Mouse (Mus musculus): Measurements from ENCODE around the gene Mterf4. TPM values are rescaled to one million over a fixed set of nuclear protein-coding genes. Genes with fewer than 3 reads are reported as not detected.

Gene Mterf4
- 22.2 and 23.7 TPM in 2 replicates for polyA plus RNA-seq (2014; fragmentation: Nextera tagmentation; extraction: Ambion mirVana)

- H3K36me3 ChIP-seq (ENCODE audit: control insufficient read depth, insufficient read depth, low read length), result peaks cover 11% of the 10 kb centered on the region; the same call in 1 of the 2 replicates
- peak within 1 kb of the TSS; percentile 93 for H3K9ac ChIP-seq (ENCODE audit: low read depth, low read length)
- H3K4me2 ChIP-seq, result peak within 1 kb of the TSS; percentile 84
- no peaks in the 10 kb centered on the region for H3K27me3 ChIP-seq (ENCODE audit: control insufficient read depth, insufficient read depth, low read length)
- no peaks in the 10 kb centered on the region for H3K9me3 ChIP-seq (replicated peaks; ENCODE audit: control insufficient read depth, low read length)
- 7% methylated on average over 36 of the region's 36 CpGs for WGBS (ENCODE audit: insufficient replicate concordance)
- H3K27ac ChIP-seq (ENCODE audit: low read depth, low read length), result no peak within 1 kb of the TSS; the same call in 1 of the 2 replicates
- no peaks in the 10 kb centered on the region; the same call in 1 of the 2 replicates for H3K4me1 ChIP-seq (ENCODE audit: control insufficient read depth, insufficient read depth, low read length)
- ATAC-seq (replicated peaks; ENCODE audit: insufficient number of reproducible peaks, low FRiP score, low TSS enrichment), result peak; percentile 68
- H3K4me3 ChIP-seq (ENCODE audit: low read depth, low read length), result peak within 1 kb of the TSS; percentile 91
Measured at GRCm38 (mm10) chr1:93305581-93306337, at the start of gene Mterf4. TSS of gene Mterf4 (minus strand) at chr1:93305915.

GRCm38 (mm10) chr1:93352724-93353123 lies 47.0 kb upstream of the Mterf4 start:
- Histone ChIP-seq H3K4me2 (no peak overlapping the region), H3K9ac (ENCODE audit: low read depth, low read length) (no peak overlapping the region), H3K9me3 (replicated peaks; ENCODE audit: control insufficient read depth, low read length) (no peaks in the 10 kb centered on the region), H3K27me3 (ENCODE audit: control insufficient read depth, insufficient read depth, low read length) (no peaks in the 10 kb centered on the region), H3K27ac (ENCODE audit: low read depth, low read length) (no peak overlapping the region), H3K36me3 (ENCODE audit: control insufficient read depth, insufficient read depth, low read length) (peaks cover 36% of the 10 kb centered on the region), H3K4me3 (ENCODE audit: low read depth, low read length) (no peak overlapping the region), H3K4me1 (ENCODE audit: control insufficient read depth, insufficient read depth, low read length) (no peaks in the 10 kb centered on the region)
- 93% methylated on average over 2 of the region's 2 CpGs for WGBS (ENCODE audit: insufficient replicate concordance)
- no peak for ATAC-seq (replicated peaks; ENCODE audit: insufficient number of reproducible peaks, low FRiP score, low TSS enrichment)

GRCm38 (mm10) chr1:93349701-93350100 lies 44.0 kb upstream of the Mterf4 start:
- peaks cover 30% of the 10 kb centered on the region for H3K36me3 ChIP-seq (ENCODE audit: control insufficient read depth, insufficient read depth, low read length)
- 54% methylated on average over 4 of the region's 4 CpGs for WGBS (ENCODE audit: insufficient replicate concordance)
- H3K9ac ChIP-seq (ENCODE audit: low read depth, low read length), result no peak overlapping the region
- ATAC-seq (replicated peaks; ENCODE audit: insufficient number of reproducible peaks, low FRiP score, low TSS enrichment), result no peak
- no peaks in the 10 kb centered on the region for H3K27me3 ChIP-seq (ENCODE audit: control insufficient read depth, insufficient read depth, low read length)
- H3K4me1 ChIP-seq (ENCODE audit: control insufficient read depth, insufficient read depth, low read length), result no peaks in the 10 kb centered on the region
- no peak overlapping the region for H3K27ac ChIP-seq (ENCODE audit: low read depth, low read length)
- no peak overlapping the region for H3K4me3 ChIP-seq (ENCODE audit: low read depth, low read length)
- no peaks in the 10 kb centered on the region for H3K9me3 ChIP-seq (replicated peaks; ENCODE audit: control insufficient read depth, low read length)
- H3K4me2 ChIP-seq, result no peak overlapping the region

- no peaks in the 10 kb centered on the region for H3K27me3 ChIP-seq (ENCODE audit: control insufficient read depth, insufficient read depth, low read length)
- H3K9me3 ChIP-seq (replicated peaks; ENCODE audit: control insufficient read depth, low read length), result no peaks in the 10 kb centered on the region
- no peak overlapping the region for H3K4me3 ChIP-seq (ENCODE audit: low read depth, low read length)
- H3K36me3 ChIP-seq (ENCODE audit: control insufficient read depth, insufficient read depth, low read length), result peaks cover 11% of the 10 kb centered on the region
- no peak for ATAC-seq (replicated peaks; ENCODE audit: insufficient number of reproducible peaks, low FRiP score, low TSS enrichment)
- no peak overlapping the region for H3K9ac ChIP-seq (ENCODE audit: low read depth, low read length)
- H3K4me1 ChIP-seq (ENCODE audit: control insufficient read depth, insufficient read depth, low read length), result peaks cover 5% of the 10 kb centered on the region
- WGBS (ENCODE audit: insufficient replicate concordance), result 91% methylated on average over 5 of the region's 5 CpGs
- no peak overlapping the region for H3K4me2 ChIP-seq
- no peak overlapping the region for H3K27ac ChIP-seq (ENCODE audit: low read depth, low read length)
Measured at GRCm38 (mm10) chr1:93347176-93347575, 41.5 kb upstream of the Mterf4 start.

GRCm38 (mm10) chr1:93343504-93344047 lies 37.9 kb upstream of the Mterf4 start:
- no peaks in the 10 kb centered on the region for H3K9me3 ChIP-seq (replicated peaks; ENCODE audit: control insufficient read depth, low read length)
- peak overlapping the region; percentile 85 for H3K9ac ChIP-seq (ENCODE audit: low read depth, low read length)
- no peak overlapping the region for H3K27ac ChIP-seq (ENCODE audit: low read depth, low read length)
- WGBS (ENCODE audit: insufficient replicate concordance), result under 1% methylated on average over 39 of the region's 39 CpGs
- peak; percentile 93 for ATAC-seq (replicated peaks; ENCODE audit: insufficient number of reproducible peaks, low FRiP score, low TSS enrichment)
- H3K36me3 ChIP-seq (ENCODE audit: control insufficient read depth, insufficient read depth, low read length), result no peaks in the 10 kb centered on the region
- no peaks in the 10 kb centered on the region for H3K27me3 ChIP-seq (ENCODE audit: control insufficient read depth, insufficient read depth, low read length)
- H3K4me1 ChIP-seq (ENCODE audit: control insufficient read depth, insufficient read depth, low read length), result peaks cover 5% of the 10 kb centered on the region
- H3K4me3 ChIP-seq (ENCODE audit: low read depth, low read length), result peak overlapping the region; percentile 87
- peak overlapping the region; percentile 84 for H3K4me2 ChIP-seq

GRCm38 (mm10) chr1:93342648-93343503 lies 37.2 kb upstream of the Mterf4 start, which contains the start of the genes Ppp1r7 and Pask:
TSS of gene Ppp1r7 (plus strand) at chr1:93342854.
TSS of gene Pask (minus strand) at chr1:93343482.
- Histone ChIP-seq H3K4me3 (ENCODE audit: low read depth, low read length) (peak within 1 kb of the TSS; percentile 87), H3K4me1 (ENCODE audit: control insufficient read depth, insufficient read depth, low read length) (peaks cover 5% of the 10 kb centered on the region), H3K9ac (ENCODE audit: low read depth, low read length) (peak within 1 kb of the TSS; percentile 85), H3K4me2 (peak within 1 kb of the TSS; percentile 84), H3K27me3 (ENCODE audit: control insufficient read depth, insufficient read depth, low read length) (no peaks in the 10 kb centered on the region), H3K9me3 (replicated peaks; ENCODE audit: control insufficient read depth, low read length) (no peaks in the 10 kb centered on the region), H3K36me3 (ENCODE audit: control insufficient read depth, insufficient read depth, low read length) (no peaks in the 10 kb centered on the region), H3K27ac (ENCODE audit: low read depth, low read length) (peak within 1 kb of the TSS; percentile 46; the same call in 1 of the 2 replicates)
- peak; percentile 96 for ATAC-seq (replicated peaks; ENCODE audit: insufficient number of reproducible peaks, low FRiP score, low TSS enrichment)
- under 1% methylated on average over 63 of the region's 63 CpGs for WGBS (ENCODE audit: insufficient replicate concordance)

GRCm38 (mm10) chr1:93334621-93335020 lies 28.9 kb upstream of the Mterf4 start:
- H3K9me3 ChIP-seq (replicated peaks; ENCODE audit: control insufficient read depth, low read length), result no peaks in the 10 kb centered on the region
- no peak for ATAC-seq (replicated peaks; ENCODE audit: insufficient number of reproducible peaks, low FRiP score, low TSS enrichment)
- H3K9ac ChIP-seq (ENCODE audit: low read depth, low read length), result no peak overlapping the region
- no peak overlapping the region for H3K27ac ChIP-seq (ENCODE audit: low read depth, low read length)
- no peak overlapping the region for H3K4me3 ChIP-seq (ENCODE audit: low read depth, low read length)
- H3K4me1 ChIP-seq (ENCODE audit: control insufficient read depth, insufficient read depth, low read length), result no peaks in the 10 kb centered on the region
- H3K27me3 ChIP-seq (ENCODE audit: control insufficient read depth, insufficient read depth, low read length), result no peaks in the 10 kb centered on the region
- H3K4me2 ChIP-seq, result no peak overlapping the region
- H3K36me3 ChIP-seq (ENCODE audit: control insufficient read depth, insufficient read depth, low read length), result 0 out of 2 replicates have a peak, but pooled peaks cover 6% of the 10 kb centered on the region
- WGBS (ENCODE audit: insufficient replicate concordance), result 71% methylated on average over 2 of the region's 2 CpGs

GRCm38 (mm10) chr1:93326446-93326845 lies 20.7 kb upstream of the Mterf4 start:
- no peak for ATAC-seq (replicated peaks; ENCODE audit: insufficient number of reproducible peaks, low FRiP score, low TSS enrichment)
- no peak overlapping the region for H3K27ac ChIP-seq (ENCODE audit: low read depth, low read length)
- no peak overlapping the region for H3K4me2 ChIP-seq
- no peaks in the 10 kb centered on the region for H3K4me1 ChIP-seq (ENCODE audit: control insufficient read depth, insufficient read depth, low read length)
- 89% methylated on average over 3 of the region's 3 CpGs for WGBS (ENCODE audit: insufficient replicate concordance)
- H3K9me3 ChIP-seq (replicated peaks; ENCODE audit: control insufficient read depth, low read length), result no peaks in the 10 kb centered on the region
- peaks cover 16% of the 10 kb centered on the region for H3K36me3 ChIP-seq (ENCODE audit: control insufficient read depth, insufficient read depth, low read length)
- H3K9ac ChIP-seq (ENCODE audit: low read depth, low read length), result no peak overlapping the region
- H3K4me3 ChIP-seq (ENCODE audit: low read depth, low read length), result no peak overlapping the region
- no peaks in the 10 kb centered on the region for H3K27me3 ChIP-seq (ENCODE audit: control insufficient read depth, insufficient read depth, low read length)

Data from heart, embryonic 11.5 days (tissue).